Mouse (Mus musculus): Measurements from ENCODE around the gene Gabrb1.

DNA sequence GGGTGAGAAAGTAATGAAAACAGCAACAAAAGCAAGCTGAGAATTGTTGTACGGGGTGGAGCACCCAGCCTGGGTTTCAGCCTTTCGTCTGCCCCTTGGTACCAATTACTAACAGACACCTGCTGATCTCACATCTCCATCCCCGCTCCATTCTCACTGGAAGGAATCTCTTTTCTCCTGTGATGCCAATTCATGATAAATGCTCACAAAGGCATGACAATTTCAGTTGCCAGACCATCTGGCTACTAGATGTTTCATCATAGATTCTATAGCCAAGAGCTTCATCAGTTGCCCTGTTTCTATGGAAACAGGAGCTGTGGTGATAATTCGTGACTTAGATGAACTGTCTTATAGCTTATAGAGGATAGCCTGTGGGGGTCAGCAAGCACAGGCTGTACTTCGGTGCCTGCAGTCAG is 329.1 kb downstream of the Gabrb1 start:
- TF ChIP-seq CTCF (IDR thresholded peaks at IDR 0.05; ENCODE audit: low read depth, low read length) = no peak
- no peak for TF ChIP-seq POLR2A (IDR thresholded peaks at IDR 0.05; ENCODE audit: insufficient read depth, low read length)
